Mouse (Mus musculus) heart, embryonic 14.5 days (tissue): ENCODE measurements around the gene Tns1. TPM values are rescaled to one million over a fixed set of nuclear protein-coding genes. Genes with fewer than 3 reads are reported as not detected.

Source experiments
- ATAC-seq: fragments of 200-750 bp; cut with Nextera tagmentation; 2 replicates; pipeline ENCODE4 v1.8.0; 2017; ENCODE audit warnings: low read depth, moderate TSS enrichment; ENCODE audit not compliant: insufficient number of reproducible peaks, insufficient read depth, low FRiP score
- H3K27ac ChIP-seq, 2 experiments: fragments of 200-500 bp in 1 of 2; fragments of 300-500 bp in 1 of 2; sonication (generic) in 1 of 2; replicated peaks in 1 of 2; 2 replicates each; pipeline ENCODE4 v1.5.1; 2012 to 2014; ENCODE audit warnings: low read depth in 2 of 2, low read length in 2 of 2, control low read depth in 1 of 2, mild to moderate bottlenecking in 1 of 2, mixed read lengths in 1 of 2; ENCODE audit not compliant: control insufficient read depth in 1 of 2, insufficient read depth in 1 of 2
- H3K27me3 ChIP-seq: fragments of 300-500 bp; sonication (generic); 2 replicates; pipeline ENCODE4 v1.6.1; 2014; ENCODE audit warnings: mild to moderate bottlenecking, low read length, control low read depth; ENCODE audit not compliant: control insufficient read depth, insufficient read depth
- H3K36me3 ChIP-seq: fragments of 300-500 bp; sonication (generic); 2 replicates; pipeline ENCODE4 v1.6.1; 2014; ENCODE audit warnings: mild to moderate bottlenecking, control low read depth, low read length, mixed read lengths; ENCODE audit not compliant: control insufficient read depth, insufficient read depth
- H3K4me1 ChIP-seq, 2 experiments: fragments of 200-500 bp in 1 of 2; fragments of 300-500 bp in 1 of 2; sonication (generic) in 1 of 2; 2 replicates each; pipeline ENCODE4 v1.6.1; 2012 to 2014; ENCODE audit warnings: low read length in 2 of 2, control low read depth in 1 of 2, mixed read lengths in 1 of 2; ENCODE audit not compliant: control insufficient read depth in 2 of 2, insufficient read depth in 2 of 2
- H3K4me2 ChIP-seq: fragments of 300-500 bp; sonication (generic); 2 replicates; pipeline ENCODE4 v1.6.1; 2014; ENCODE audit warnings: mild to moderate bottlenecking, low read length
- H3K4me3 ChIP-seq, 2 experiments: fragments of 200-500 bp in 1 of 2; fragments of 300-500 bp in 1 of 2; sonication (generic) in 1 of 2; 2 replicates each; pipeline ENCODE4 v1.5.1; 2012 to 2014; ENCODE audit warnings: low read length in 2 of 2, mild to moderate bottlenecking in 2 of 2, control low read depth in 1 of 2, low read depth in 1 of 2, moderate library complexity in 1 of 2; ENCODE audit not compliant: control insufficient read depth in 1 of 2, insufficient read depth in 1 of 2
- H3K9ac ChIP-seq: fragments of 300-500 bp; sonication (generic); 2 replicates; pipeline ENCODE4 v1.6.1; 2014; ENCODE audit warnings: mild to moderate bottlenecking, low read length
- H3K9me3 ChIP-seq: fragments of 300-500 bp; sonication (generic); 2 replicates; pipeline ENCODE4 v1.6.1; 2016; ENCODE audit warnings: low read length, control low read depth; ENCODE audit not compliant: control insufficient read depth
- WGBS: fragments of 180-500 bp; shearing (Covaris S2); extraction: QIAGEN DNeasy Blood & Tissue Kit; methylation state at CpG from one replicate; pipeline ENCODE4 v1.1.7; 2014; 5-methylcytosine and 5-hydroxymethylcytosine counted together
- polyA plus RNA-seq: library from polyadenylated mRNA; unstranded; fragments of >200 nt; fragmentation: Nextera tagmentation; extraction: Ambion mirVana; gene quantifications from 2 replicates; pipeline ENCODE4 v1.2.1, GENCODE M21; 2014

The Tns1 gene
- polyA plus RNA-seq, 1 experiment from 2014 or later: 125 TPM

GRCm38 (mm10) chr1:74009495-74009894, 114.8 kb downstream of the Tns1 start:
- peak overlapping the region; percentile 71 for H3K9ac ChIP-seq

GRCm38 (mm10) chr1:74008966-74009365, 115.3 kb downstream of the Tns1 start:
- Histone ChIP-seq H3K4me2 (peak overlapping the region; percentile 55), H3K27me3 (no peaks in the 10 kb centered on the region)
- 59% methylated on average over 3 of the region's 3 CpGs for WGBS

More at GRCm38 (mm10) chr1:74009495-74009894, 114.8 kb downstream of the Tns1 start:
- H3K27me3 ChIP-seq: no peaks in the 10 kb centered on the region
- peaks cover 28% of the 10 kb centered on the region for H3K36me3 ChIP-seq
- 0 out of 2 replicates have a peak overlapping the region, but pooled peaks have one; percentile 4 for H3K4me2 ChIP-seq
- peak overlapping the region; percentile 96 to 100 for H3K27ac ChIP-seq
- ATAC-seq: no peak
- 85% methylated on average over 3 of the region's 3 CpGs for WGBS
- H3K9me3 ChIP-seq: peaks cover 5% of the 10 kb centered on the region
- H3K4me1 ChIP-seq: peaks cover 54 to 77% of the 10 kb centered on the region in 2 experiments
- H3K4me3 ChIP-seq: no peak overlapping the region

DNA sequence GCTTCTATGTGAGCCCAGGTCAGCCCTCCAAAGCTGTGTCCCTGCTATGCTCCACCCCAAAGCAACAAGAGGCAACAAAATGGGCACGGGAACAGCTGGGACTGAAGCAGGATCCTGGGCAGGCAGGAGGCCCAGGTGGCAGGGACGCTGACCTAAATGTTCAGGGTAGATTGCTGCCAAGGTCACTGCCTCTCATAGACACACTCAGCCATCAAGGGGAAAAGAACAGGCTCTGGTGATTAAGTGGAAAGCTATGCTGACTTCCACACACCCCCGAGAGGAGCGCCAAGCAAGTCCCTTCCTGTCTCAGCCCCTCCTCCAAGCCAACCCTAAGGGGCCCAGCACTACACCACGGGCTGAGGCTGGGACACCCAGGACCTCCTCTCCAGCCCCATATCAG, 115.8 kb downstream of the Tns1 start:
- Histone ChIP-seq H3K4me1 (peaks cover 58 to 77% of the 10 kb centered on the region in 2 experiments), H3K27ac (peak overlapping the region; percentile 96 to 100), H3K4me2 (peak overlapping the region; percentile 55), H3K9ac (peak overlapping the region; percentile 71), H3K27me3 (no peaks in the 10 kb centered on the region), H3K9me3 (peaks cover 5% of the 10 kb centered on the region), H3K4me3 (no peak overlapping the region), H3K36me3 (peaks cover 19% of the 10 kb centered on the region)
- ATAC-seq: peak; percentile 80
- 2% methylated on average over 5 of the region's 5 CpGs for WGBS

More at GRCm38 (mm10) chr1:74008966-74009365, 115.3 kb downstream of the Tns1 start:
- Histone ChIP-seq H3K9me3 (peaks cover 5% of the 10 kb centered on the region), H3K9ac (peak overlapping the region; percentile 71), H3K27ac (peak overlapping the region; percentile 96 to 100), H3K4me1 (peaks cover 55 to 77% of the 10 kb centered on the region in 2 experiments), H3K36me3 (peaks cover 23% of the 10 kb centered on the region), H3K4me3 (no peak overlapping the region)
- ATAC-seq: peak; percentile 18; the same call in 1 of the 2 replicates

DNA sequence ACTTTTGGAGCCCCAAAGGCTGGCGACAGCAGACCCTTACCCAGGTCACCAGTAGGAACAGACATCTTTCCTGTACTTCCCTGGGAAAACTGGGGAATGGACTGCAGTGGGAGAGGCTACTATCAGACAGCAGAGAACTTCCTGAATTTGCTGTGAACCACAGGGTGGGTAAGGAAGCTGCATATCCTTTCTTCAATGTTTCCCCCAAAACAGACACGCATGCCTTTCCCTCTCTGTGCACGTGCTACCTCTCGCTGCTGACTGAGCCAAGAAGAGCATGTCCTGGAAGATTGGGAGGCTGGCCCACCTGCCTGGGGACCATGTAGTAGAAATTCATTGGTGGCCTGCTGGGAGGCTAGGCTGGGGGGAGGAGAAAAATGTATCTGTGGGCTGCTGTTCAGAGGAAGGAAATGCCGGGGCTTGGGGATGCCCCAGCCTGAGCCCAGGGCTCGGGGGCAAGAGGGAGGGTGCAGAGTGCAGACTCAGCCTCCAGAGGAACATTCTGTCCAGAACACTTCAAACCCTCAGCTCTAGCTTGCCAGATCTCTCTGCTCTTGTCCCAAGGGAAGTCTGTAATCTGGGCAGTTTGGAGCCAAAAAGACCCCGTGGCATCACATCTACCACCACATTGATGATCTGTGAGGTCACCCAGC, 116.7 kb downstream of the Tns1 start:
- H3K9me3 ChIP-seq: peaks cover 5% of the 10 kb centered on the region
- H3K4me3 ChIP-seq: no peak overlapping the region
- H3K27me3 ChIP-seq: no peaks in the 10 kb centered on the region
- peak overlapping the region; percentile 55 for H3K4me2 ChIP-seq
- peaks cover 65 to 79% of the 10 kb centered on the region in 2 experiments for H3K4me1 ChIP-seq
- H3K27ac ChIP-seq: peak overlapping the region; percentile 96 to 100
- 20% methylated on average over 7 of the region's 7 CpGs for WGBS
- no peak; the same call in none of the 2 replicates for ATAC-seq
- peak overlapping the region; percentile 71 for H3K9ac ChIP-seq
- H3K36me3 ChIP-seq: peaks cover 15% of the 10 kb centered on the region

GRCm38 (mm10) chr1:74005020-74005419, 119.2 kb downstream of the Tns1 start:
- H3K4me1 ChIP-seq: peaks cover 89 to 98% of the 10 kb centered on the region in 2 experiments
- H3K27ac ChIP-seq: peak overlapping the region in 1 of 2 experiments; percentile 55; a peak in 2 of 4 replicates
- no peaks in the 10 kb centered on the region for H3K27me3 ChIP-seq

DNA sequence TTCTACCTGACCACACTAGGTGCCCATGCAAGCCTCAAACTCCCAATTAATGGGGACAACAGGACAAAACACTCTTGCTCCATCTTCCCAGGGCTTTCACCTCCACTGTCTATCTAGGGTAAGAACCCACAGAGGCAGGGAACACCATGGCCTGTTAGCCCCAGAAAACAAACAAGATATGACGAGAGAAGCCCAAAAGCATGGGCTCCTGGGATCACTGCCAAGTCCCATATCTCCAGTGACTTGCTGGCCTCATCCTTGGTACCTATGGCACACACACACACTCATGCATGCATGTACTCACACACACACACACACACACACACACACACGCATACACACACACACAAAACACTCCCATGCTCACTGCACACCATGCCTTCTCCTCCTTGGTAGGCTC, 120.5 kb downstream of the Tns1 start:
- Histone ChIP-seq H3K4me2 (no peak overlapping the region), H3K9ac (no peak overlapping the region), H3K27me3 (no peaks in the 10 kb centered on the region), H3K9me3 (no peaks in the 10 kb centered on the region), H3K36me3 (peaks cover 12% of the 10 kb centered on the region), H3K4me3 (no peak overlapping the region), H3K27ac (peak overlapping the region in 1 of 2 experiments; percentile 66; a peak in 2 of 4 replicates), H3K4me1 (peaks cover 89 to 98% of the 10 kb centered on the region in 2 experiments)
- no peak for ATAC-seq
- 38% methylated on average over 2 of the region's 2 CpGs for WGBS

More at GRCm38 (mm10) chr1:74005020-74005419, 119.2 kb downstream of the Tns1 start:
- no peak overlapping the region for H3K4me3 ChIP-seq
- no peak for ATAC-seq
- H3K4me2 ChIP-seq: no peak overlapping the region
- H3K9me3 ChIP-seq: no peaks in the 10 kb centered on the region
- peaks cover 12% of the 10 kb centered on the region for H3K36me3 ChIP-seq
- 44% methylated on average over 3 of the region's 3 CpGs for WGBS
- H3K9ac ChIP-seq: peak overlapping the region; percentile 34; the same call in 1 of the 2 replicates

DNA sequence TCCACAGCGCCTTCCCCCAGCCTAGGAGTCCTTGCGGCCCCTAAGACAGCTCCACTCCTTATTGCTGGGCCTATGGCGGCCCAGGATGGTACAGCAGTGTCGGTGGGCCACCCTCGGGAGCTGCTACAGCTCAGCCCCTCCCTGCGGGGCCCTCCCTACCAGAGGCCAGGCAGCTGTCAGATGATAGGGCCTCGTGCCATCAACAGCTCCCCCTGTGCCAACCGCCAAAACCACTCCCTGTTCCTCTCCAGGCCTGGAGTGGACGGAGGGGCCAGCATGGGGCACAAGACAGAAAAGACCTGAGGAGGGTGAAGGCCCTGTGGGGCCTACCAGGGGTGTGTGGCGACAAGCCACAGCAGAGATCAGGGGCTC, 122.8 kb downstream of the Tns1 start:
- peak overlapping the region; percentile 48 for H3K4me2 ChIP-seq
- peaks cover 25% of the 10 kb centered on the region for H3K36me3 ChIP-seq
- H3K9ac ChIP-seq: peak overlapping the region; percentile 47
- H3K27ac ChIP-seq: peak overlapping the region; percentile 94 to 95
- no peaks in the 10 kb centered on the region for H3K27me3 ChIP-seq
- peak overlapping the region in 1 of 2 experiments; percentile 1; a peak in 1 of 4 replicates for H3K4me3 ChIP-seq
- no peaks in the 10 kb centered on the region for H3K9me3 ChIP-seq
- ATAC-seq: peak; percentile 38
- H3K4me1 ChIP-seq: peaks cover 83 to 94% of the 10 kb centered on the region in 2 experiments
- 25% methylated on average over 10 of the region's 10 CpGs for WGBS
